Mouse (Mus musculus) hindbrain, embryonic 10.5 days (tissue): ENCODE data around the gene Fcamr. TPM values are rescaled to one million over a fixed set of nuclear protein-coding genes. Genes with fewer than 3 reads are reported as not detected.

Experiments
- DNase-seq: peaks from one replicate; pipeline ENCODE4 v3.0.0-alpha.2; 2017; ENCODE audit warnings: low spot score
- H3K27ac ChIP-seq: fragments of 300-500 bp; sonication (generic); 2 replicates; pipeline ENCODE4 v1.5.1; 2016; ENCODE audit warnings: mild to moderate bottlenecking, moderate library complexity
- H3K27me3 ChIP-seq: fragments of 300-500 bp; sonication (generic); 2 replicates; pipeline ENCODE4 v1.6.1; 2016; ENCODE audit warnings: mild to moderate bottlenecking; ENCODE audit not compliant: poor library complexity, insufficient read depth, severe bottlenecking
- H3K36me3 ChIP-seq: fragments of 300-500 bp; sonication (generic); 2 replicates; pipeline ENCODE4 v1.6.1; 2016; ENCODE audit warnings: mild to moderate bottlenecking, moderate library complexity
- H3K4me1 ChIP-seq: fragments of 300-500 bp; sonication (generic); replicated peaks from 2 replicates; pipeline ENCODE4 v1.6.1; 2016; ENCODE audit warnings: mild to moderate bottlenecking
- H3K4me3 ChIP-seq: fragments of 300-500 bp; sonication (generic); 2 replicates; pipeline ENCODE4 v1.5.1; 2016; ENCODE audit warnings: mild to moderate bottlenecking, moderate library complexity
- H3K9me3 ChIP-seq: fragments of 300-500 bp; sonication (generic); 2 replicates; pipeline ENCODE4 v1.6.1; 2016; ENCODE audit warnings: mild to moderate bottlenecking, moderate library complexity
- WGBS: fragments of 180-500 bp; shearing (Covaris S2); methylation state at CpG from one replicate; pipeline ENCODE4 v1.1.7; 2016; 5-methylcytosine and 5-hydroxymethylcytosine counted together
- polyA plus RNA-seq: library from polyadenylated mRNA; unstranded; fragments of >200 nt; fragmentation: Nextera tagmentation; extraction: Ambion mirVana; gene quantifications from 2 replicates; pipeline ENCODE4 v1.2.1, GENCODE M21; 2016

The Fcamr gene
- polyA plus RNA-seq, 1 experiment from 2014 or later, result not detected

GRCm38 (mm10) chr1:130784054-130784453 is 16.6 kb upstream of the Fcamr start:
- no peak for DNase-seq
- H3K9me3 ChIP-seq, result no peaks in the 10 kb centered on the region

GRCm38 (mm10) chr1:130787001-130787400 is 13.7 kb upstream of the Fcamr start:
- WGBS, result 40% methylated on average over 4 of the region's 4 CpGs
- DNase-seq, result no peak
- H3K4me3 ChIP-seq, result no peak overlapping the region
- H3K27ac ChIP-seq, result no peak overlapping the region
- no peaks in the 10 kb centered on the region for H3K36me3 ChIP-seq
- H3K9me3 ChIP-seq, result 0 out of 2 replicates have a peak, but pooled peaks cover 3% of the 10 kb centered on the region
- H3K27me3 ChIP-seq, result no peaks in the 10 kb centered on the region
- peaks cover 13% of the 10 kb centered on the region for H3K4me1 ChIP-seq

More at GRCm38 (mm10) chr1:130784054-130784453, 16.6 kb upstream of the Fcamr start:
- no peak overlapping the region for H3K4me3 ChIP-seq
- H3K27ac ChIP-seq, result no peak overlapping the region
- no peaks in the 10 kb centered on the region for H3K27me3 ChIP-seq
- H3K36me3 ChIP-seq, result no peaks in the 10 kb centered on the region
- H3K4me1 ChIP-seq, result no peaks in the 10 kb centered on the region
- WGBS, result 38% methylated on average over 4 of the region's 4 CpGs

GRCm38 (mm10) chr1:130789512-130790451 is 10.9 kb upstream of the Fcamr start:
- peaks cover 6% of the 10 kb centered on the region; the same call in 1 of the 2 replicates for H3K9me3 ChIP-seq
- no peaks in the 10 kb centered on the region for H3K27me3 ChIP-seq
- no peak overlapping the region for H3K4me3 ChIP-seq
- 58% methylated on average over 3 of the region's 3 CpGs for WGBS
- no peak overlapping the region for H3K27ac ChIP-seq
- H3K4me1 ChIP-seq, result peaks cover 13% of the 10 kb centered on the region
- H3K36me3 ChIP-seq, result no peaks in the 10 kb centered on the region
- no peak for DNase-seq

- Histone ChIP-seq H3K9me3 (peaks cover 6% of the 10 kb centered on the region; the same call in 1 of the 2 replicates), H3K4me1 (0 out of 2 replicates have a peak, but pooled peaks cover under 1% of the 10 kb centered on the region), H3K27me3 (no peaks in the 10 kb centered on the region), H3K4me3 (no peak overlapping the region), H3K27ac (no peak overlapping the region), H3K36me3 (no peaks in the 10 kb centered on the region)
- DNase-seq, result no peak
- WGBS, result 74% methylated on average over 2 of the region's 2 CpGs
Measured at GRCm38 (mm10) chr1:130795331-130795730, 5.4 kb upstream of the Fcamr start.

- peak; percentile 33 for DNase-seq
- Histone ChIP-seq H3K9me3 (peaks cover 2% of the 10 kb centered on the region; the same call in 1 of the 2 replicates), H3K4me1 (no peaks in the 10 kb centered on the region), H3K27me3 (no peaks in the 10 kb centered on the region), H3K36me3 (no peaks in the 10 kb centered on the region), H3K27ac (no peak overlapping the region), H3K4me3 (no peak overlapping the region)
- 86% methylated on average over 8 of the region's 8 CpGs for WGBS
Measured at GRCm38 (mm10) chr1:130796967-130797684, 3.6 kb upstream of the Fcamr start.

GRCm38 (mm10) chr1:130798037-130798436 is 2.7 kb upstream of the Fcamr start:
- no peaks in the 10 kb centered on the region for H3K27me3 ChIP-seq
- H3K4me1 ChIP-seq, result no peaks in the 10 kb centered on the region
- H3K9me3 ChIP-seq, result no peaks in the 10 kb centered on the region
- H3K4me3 ChIP-seq, result no peak overlapping the region
- H3K36me3 ChIP-seq, result no peaks in the 10 kb centered on the region
- H3K27ac ChIP-seq, result no peak overlapping the region
- WGBS, result 76% methylated on average over 6 of the region's 6 CpGs
- no peak for DNase-seq

- no peaks in the 10 kb centered on the region for H3K9me3 ChIP-seq
- H3K27ac ChIP-seq, result no peak overlapping the region
- H3K4me1 ChIP-seq, result no peaks in the 10 kb centered on the region
- no peak overlapping the region for H3K4me3 ChIP-seq
- 88% methylated on average over 3 of the region's 3 CpGs for WGBS
- no peaks in the 10 kb centered on the region for H3K27me3 ChIP-seq
- DNase-seq, result no peak
- H3K36me3 ChIP-seq, result no peaks in the 10 kb centered on the region
Measured at GRCm38 (mm10) chr1:130798551-130798950, 2.2 kb upstream of the Fcamr start.

GRCm38 (mm10) chr1:130799399-130799798 is 1.3 kb upstream of the Fcamr start:
- Histone ChIP-seq H3K36me3 (no peaks in the 10 kb centered on the region), H3K9me3 (no peaks in the 10 kb centered on the region), H3K27ac (no peak overlapping the region), H3K4me3 (no peak overlapping the region), H3K4me1 (no peaks in the 10 kb centered on the region), H3K27me3 (no peaks in the 10 kb centered on the region)
- no peak for DNase-seq
- WGBS, result 90% methylated on average over 2 of the region's 2 CpGs

- H3K4me1 ChIP-seq, result no peaks in the 10 kb centered on the region
- no peak overlapping the region for H3K4me3 ChIP-seq
- H3K9me3 ChIP-seq, result no peaks in the 10 kb centered on the region
- H3K27ac ChIP-seq, result no peak overlapping the region
- no peaks in the 10 kb centered on the region for H3K27me3 ChIP-seq
- WGBS, result 65% methylated on average over 2 of the region's 2 CpGs
- H3K36me3 ChIP-seq, result no peaks in the 10 kb centered on the region
- DNase-seq, result no peak
Measured at GRCm38 (mm10) chr1:130801511-130801910, 809 bp downstream of the Fcamr start.

- Histone ChIP-seq H3K9me3 (no peaks in the 10 kb centered on the region), H3K4me1 (no peaks in the 10 kb centered on the region), H3K36me3 (no peaks in the 10 kb centered on the region), H3K27me3 (no peaks in the 10 kb centered on the region), H3K4me3 (no peak overlapping the region), H3K27ac (no peak overlapping the region)
- no peak for DNase-seq
- 51% methylated on average over 6 of the region's 6 CpGs for WGBS
Measured at GRCm38 (mm10) chr1:130802976-130803375, 2.3 kb downstream of the Fcamr start.

- Histone ChIP-seq H3K4me1 (no peaks in the 10 kb centered on the region), H3K27ac (no peak overlapping the region), H3K36me3 (no peaks in the 10 kb centered on the region), H3K9me3 (no peaks in the 10 kb centered on the region), H3K27me3 (no peaks in the 10 kb centered on the region), H3K4me3 (no peak overlapping the region)
- WGBS, result 77% methylated on average over 6 of the region's 6 CpGs
- DNase-seq, result no peak
Measured at GRCm38 (mm10) chr1:130804279-130804678, 3.6 kb downstream of the Fcamr start.

GRCm38 (mm10) chr1:130810906-130811305 is 10.2 kb downstream of the Fcamr start:
- no peaks in the 10 kb centered on the region for H3K36me3 ChIP-seq
- H3K27ac ChIP-seq, result no peak overlapping the region
- no peaks in the 10 kb centered on the region for H3K9me3 ChIP-seq
- H3K27me3 ChIP-seq, result no peaks in the 10 kb centered on the region
- WGBS, result 78% methylated on average over 3 of the region's 3 CpGs
- peaks cover 8% of the 10 kb centered on the region; the same call in 1 of the 2 replicates for H3K4me1 ChIP-seq
- DNase-seq, result no peak
- H3K4me3 ChIP-seq, result no peak overlapping the region

- Histone ChIP-seq H3K9me3 (no peaks in the 10 kb centered on the region), H3K36me3 (no peaks in the 10 kb centered on the region), H3K4me1 (peaks cover 8% of the 10 kb centered on the region; the same call in 1 of the 2 replicates), H3K27ac (no peak overlapping the region), H3K4me3 (no peak overlapping the region), H3K27me3 (no peaks in the 10 kb centered on the region)
- DNase-seq, result no peak
- 59% methylated on average over 17 of the region's 17 CpGs for WGBS
Measured at GRCm38 (mm10) chr1:130811316-130811715, 10.6 kb downstream of the Fcamr start.
